Mouse (Mus musculus): Measurements from ENCODE around the gene 2010109A12Rik.

GRCm38 (mm10) chr5:93234605-93235004, 28.3 kb downstream of the 2010109A12Rik start:
- TF ChIP-seq CTCF (IDR thresholded peaks at IDR 0.05; ENCODE audit: extremely low read depth, insufficient read depth, insufficient read length, insufficient replicate concordance) (no peak), POLR2A (IDR thresholded peaks at IDR 0.05; ENCODE audit: low read depth, low read length) (no peak)

Data from spleen, adult 2 months (tissue).